Mouse (Mus musculus): ENCODE measurements around the gene Slc4a4.
A peak's percentile ranks its signal among the peaks of the same experiment; 100 is the strongest.
"Not testable (repeated sequence)": the region's sequence is repeated elsewhere in the genome, so short reads cannot be mapped to it uniquely, and the experiment has no call there.

The Slc4a4 gene

GRCm38 (mm10) chr5:88960342-88961105 lies 73.9 kb downstream of the Slc4a4 start:
- DNase-seq (ENCODE audit: low read depth), result no peak

GRCm38 (mm10) chr5:88961351-88961761 lies 74.7 kb downstream of the Slc4a4 start:
- DNase-seq (ENCODE audit: low read depth), result no peak

GRCm38 (mm10) chr5:88964685-88965290 lies 78.2 kb downstream of the Slc4a4 start:
- DNase-seq (ENCODE audit: low read depth), result no peak

GRCm38 (mm10) chr5:88966507-88966906 lies 79.9 kb downstream of the Slc4a4 start:
- no peak for DNase-seq (ENCODE audit: low read depth)

GRCm38 (mm10) chr5:88968923-88969639 lies 82.5 kb downstream of the Slc4a4 start:
- no peak for DNase-seq (ENCODE audit: low read depth)

GRCm38 (mm10) chr5:88971554-88971953 lies 84.9 kb downstream of the Slc4a4 start:
- DNase-seq (ENCODE audit: low read depth), result peak; percentile 34

GRCm38 (mm10) chr5:88972277-88972676 lies 85.7 kb downstream of the Slc4a4 start:
- DNase-seq (ENCODE audit: low read depth), result no peak

- no peak for DNase-seq (ENCODE audit: low read depth)
These were observed 86.5 kb downstream of the Slc4a4 start for GRCm38 (mm10) chr5:88973130-88973529.

GRCm38 (mm10) chr5:88975694-88976093 lies 89.1 kb downstream of the Slc4a4 start:
- no peak for DNase-seq (ENCODE audit: low read depth)

- no peak for DNase-seq (ENCODE audit: low read depth)
These were observed 89.8 kb downstream of the Slc4a4 start for GRCm38 (mm10) chr5:88976428-88976827.

- DNase-seq (ENCODE audit: low read depth), result no peak
These were observed 94.1 kb downstream of the Slc4a4 start for GRCm38 (mm10) chr5:88980740-88981139.

GRCm38 (mm10) chr5:88981243-88982014 lies 94.8 kb downstream of the Slc4a4 start:
- no peak for DNase-seq (ENCODE audit: low read depth)

- DNase-seq (ENCODE audit: low read depth), result no peak
These were observed 95.6 kb downstream of the Slc4a4 start for GRCm38 (mm10) chr5:88982040-88982736.

- DNase-seq (ENCODE audit: low read depth), result no peak
These were observed 96.6 kb downstream of the Slc4a4 start for GRCm38 (mm10) chr5:88983170-88983569.

GRCm38 (mm10) chr5:88983652-88984051 lies 97.0 kb downstream of the Slc4a4 start:
- DNase-seq (ENCODE audit: low read depth), result no peak

GRCm38 (mm10) chr5:88989018-88989417 lies 102.4 kb downstream of the Slc4a4 start:
- DNase-seq (ENCODE audit: low read depth), result peak; percentile 37

- no peak for DNase-seq (ENCODE audit: low read depth)
These were observed 103.7 kb downstream of the Slc4a4 start for GRCm38 (mm10) chr5:88990196-88990747.

- not testable (repeated sequence) for DNase-seq (ENCODE audit: low read depth)
These were observed 104.7 kb downstream of the Slc4a4 start for GRCm38 (mm10) chr5:88991309-88991708.

- DNase-seq (ENCODE audit: low read depth), result no peak
These were observed 107.9 kb downstream of the Slc4a4 start for GRCm38 (mm10) chr5:88994533-88994932.

- DNase-seq (ENCODE audit: low read depth), result no peak
These were observed 109.6 kb downstream of the Slc4a4 start for GRCm38 (mm10) chr5:88996246-88996645.

GRCm38 (mm10) chr5:88997277-88997676 lies 110.7 kb downstream of the Slc4a4 start:
- no peak for DNase-seq (ENCODE audit: low read depth)
